Mouse (Mus musculus): Measurements from ENCODE around the gene Hist1h1d. TPM values are rescaled to one million over a fixed set of nuclear protein-coding genes. Genes with fewer than 3 reads are reported as not detected.
"Not testable (repeated sequence)": the region's sequence is repeated elsewhere in the genome, so short reads cannot be mapped to it uniquely, and the experiment has no call there.

The Hist1h1d gene
- polyA plus RNA-seq, 1 experiment from 2014 or later = 0.17 TPM

- H3K27me3 ChIP-seq (ENCODE audit: control insufficient read depth, insufficient read depth, low read length) = not testable (repeated sequence)
Observed at GRCm38 (mm10) chr13:23542999-23543607, 10.0 kb upstream of the Hist1h1d start, which contains the start of gene Hist1h2bh. Hist1h2bh (minus strand) TSS chr13:23543392.

DNA sequence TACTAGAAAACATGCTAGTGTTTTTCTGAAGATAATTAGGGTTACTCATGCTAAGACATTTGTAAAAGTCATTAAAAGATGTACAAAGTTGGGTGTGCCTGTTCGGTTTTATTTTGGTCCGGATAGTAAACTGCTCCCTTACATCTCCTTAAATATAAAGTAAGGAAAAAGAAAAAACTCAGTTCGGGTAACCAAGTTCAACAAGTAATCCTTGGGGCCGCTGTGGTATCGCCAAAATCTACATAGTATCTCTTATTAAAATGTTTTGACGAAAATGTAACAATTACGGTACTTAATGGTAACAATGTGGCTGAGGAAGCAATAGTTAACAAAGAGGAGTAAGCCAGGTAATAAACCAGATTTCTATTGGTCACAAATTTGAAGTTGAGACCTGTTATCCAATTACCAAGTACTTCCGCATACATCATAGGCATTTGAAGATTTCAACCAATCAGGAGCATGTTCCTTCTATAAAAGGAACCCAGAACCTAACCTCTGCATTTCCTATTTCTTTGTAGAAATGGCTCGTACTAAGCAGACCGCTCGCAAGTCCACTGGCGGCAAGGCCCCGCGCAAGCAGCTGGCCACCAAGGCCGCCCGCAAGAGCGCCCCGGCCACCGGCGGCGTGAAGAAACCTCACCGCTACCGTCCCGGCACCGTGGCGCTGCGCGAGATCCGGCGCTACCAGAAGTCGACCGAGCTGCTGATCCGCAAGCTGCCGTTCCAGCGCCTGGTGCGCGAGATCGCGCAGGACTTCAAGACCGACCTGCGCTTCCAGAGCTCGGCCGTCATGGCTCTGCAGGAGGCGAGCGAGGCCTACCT lies 8.9 kb upstream of the Hist1h1d start, which contains the start of gene Hist1h3f:
TSS of gene Hist1h3f (plus strand) at position 88 of the 822 bp plus-strand sequence.
- under 1% methylated on average over 22 of the region's 45 CpGs for WGBS
- peak; percentile 98 for DNase-seq (ENCODE audit: low spot score)
- peak within 1 kb of the TSS; percentile 63 for H3K9ac ChIP-seq

More at GRCm38 (mm10) chr13:23542999-23543607, 10.0 kb upstream of the Hist1h1d start, which contains the start of gene Hist1h2bh:
- DNase-seq (ENCODE audit: low spot score) = peak; percentile 79
- peak within 1 kb of the TSS; percentile 82 for H3K4me2 ChIP-seq (replicated peaks)
- WGBS = under 1% methylated on average over 24 of the region's 42 CpGs
- not testable (repeated sequence) for H3K36me3 ChIP-seq (replicated peaks; ENCODE audit: control insufficient read depth, insufficient read depth); H3K4me1 ChIP-seq (replicated peaks; ENCODE audit: control insufficient read depth, insufficient read depth, low read length); H3K9me3 ChIP-seq (ENCODE audit: control insufficient read depth, low read length)
- H3K4me3 ChIP-seq (replicated peaks; ENCODE audit: low read length) = peak within 1 kb of the TSS; percentile 44
- H3K9ac ChIP-seq = peak within 1 kb of the TSS; percentile 56
- peak; percentile 91 for ATAC-seq (ENCODE audit: low FRiP score)
- H3K27ac ChIP-seq = peak within 1 kb of the TSS; percentile 86; the same call in 1 of the 2 replicates

GRCm38 (mm10) chr13:23544787-23545120 lies 8.3 kb upstream of the Hist1h1d start:
- H3K27me3 ChIP-seq (ENCODE audit: control insufficient read depth, insufficient read depth, low read length); H3K9me3 ChIP-seq (ENCODE audit: control insufficient read depth, low read length); H3K4me1 ChIP-seq (replicated peaks; ENCODE audit: control insufficient read depth, insufficient read depth, low read length); DNase-seq (ENCODE audit: low spot score); H3K36me3 ChIP-seq (replicated peaks; ENCODE audit: control insufficient read depth, insufficient read depth); ATAC-seq (ENCODE audit: low FRiP score): not testable (repeated sequence)
- Histone ChIP-seq H3K9ac (peak overlapping the region; percentile 63), H3K4me2 (replicated peaks) (peak overlapping the region; percentile 82), H3K27ac (peak overlapping the region; percentile 86), H3K4me3 (replicated peaks; ENCODE audit: low read length) (peak overlapping the region; percentile 44)
- WGBS = under 1% methylated on average over 14 of the region's 14 CpGs

More for the DNA sequence above, 8.9 kb upstream of the Hist1h1d start, which contains the start of gene Hist1h3f:
- Histone ChIP-seq H3K36me3 (replicated peaks; ENCODE audit: control insufficient read depth, insufficient read depth) (no peaks in the 10 kb centered on the region), H3K27me3 (ENCODE audit: control insufficient read depth, insufficient read depth, low read length) (no peaks in the 10 kb centered on the region), H3K4me3 (replicated peaks; ENCODE audit: low read length) (peak within 1 kb of the TSS; percentile 44), H3K4me2 (replicated peaks) (peak within 1 kb of the TSS; percentile 82), H3K9me3 (ENCODE audit: control insufficient read depth, low read length) (no peaks in the 10 kb centered on the region), H3K4me1 (replicated peaks; ENCODE audit: control insufficient read depth, insufficient read depth, low read length) (0 out of 2 replicates have a peak, but pooled peaks cover 6% of the 10 kb centered on the region), H3K27ac (peak within 1 kb of the TSS; percentile 86)
- peak; percentile 95 for ATAC-seq (ENCODE audit: low FRiP score)

DNA sequence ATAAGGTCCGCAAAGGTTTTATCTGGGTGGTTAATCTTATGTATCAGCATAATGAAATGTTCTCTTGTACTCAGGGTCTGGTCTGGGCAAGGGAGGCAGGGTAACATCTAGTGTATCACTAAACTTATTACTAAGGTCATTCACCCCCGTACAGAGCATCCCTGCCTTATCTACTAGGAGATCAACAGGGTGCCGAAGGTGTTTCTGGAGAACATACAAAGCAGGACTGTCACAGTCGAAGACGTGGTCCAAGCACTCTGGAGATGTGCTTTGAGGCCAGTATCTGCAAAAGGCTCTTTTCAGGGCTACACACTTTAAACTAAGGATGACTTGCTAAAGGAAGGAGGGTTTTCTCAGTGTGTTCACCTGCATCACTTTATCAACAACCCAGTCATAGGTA lies 6.4 kb upstream of the Hist1h1d start:
- H3K27ac ChIP-seq = no peak overlapping the region
- peaks cover 13% of the 10 kb centered on the region for H3K4me1 ChIP-seq (replicated peaks; ENCODE audit: control insufficient read depth, insufficient read depth, low read length)
- H3K4me3 ChIP-seq (replicated peaks; ENCODE audit: low read length) = no peak overlapping the region
- H3K4me2 ChIP-seq (replicated peaks) = no peak overlapping the region
- no peaks in the 10 kb centered on the region for H3K27me3 ChIP-seq (ENCODE audit: control insufficient read depth, insufficient read depth, low read length)
- DNase-seq (ENCODE audit: low spot score) (no peak), ATAC-seq (ENCODE audit: low FRiP score) (no peak)
- H3K36me3 ChIP-seq (replicated peaks; ENCODE audit: control insufficient read depth, insufficient read depth) = no peaks in the 10 kb centered on the region
- WGBS = 83% methylated on average over 5 of the region's 5 CpGs
- no peak overlapping the region for H3K9ac ChIP-seq
- H3K9me3 ChIP-seq (ENCODE audit: control insufficient read depth, low read length) = no peaks in the 10 kb centered on the region

DNA sequence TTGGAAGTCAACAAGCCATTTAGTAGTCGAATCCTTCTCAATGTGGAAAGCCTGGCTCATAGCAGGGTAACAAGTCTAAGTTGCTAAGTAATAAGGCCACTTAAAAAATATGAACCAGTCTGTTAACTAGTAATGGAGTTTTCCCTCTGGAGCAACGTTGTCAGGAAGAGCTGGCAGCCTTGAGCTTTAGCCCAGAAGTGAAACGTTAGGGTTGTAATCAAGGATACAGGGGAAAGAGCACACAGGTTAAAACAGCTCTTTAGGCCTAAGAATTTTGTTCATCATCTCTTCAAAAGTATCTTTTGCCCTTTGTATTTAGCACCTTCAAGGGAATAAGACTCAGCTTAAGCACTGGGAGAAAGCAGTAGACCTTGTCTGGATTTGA lies 2.3 kb upstream of the Hist1h1d start:
- no peaks in the 10 kb centered on the region for H3K9me3 ChIP-seq (ENCODE audit: control insufficient read depth, low read length)
- no peaks in the 10 kb centered on the region for H3K36me3 ChIP-seq (replicated peaks; ENCODE audit: control insufficient read depth, insufficient read depth)
- 6% methylated on average over 3 of the region's 3 CpGs for WGBS
- no peaks in the 10 kb centered on the region for H3K27me3 ChIP-seq (ENCODE audit: control insufficient read depth, insufficient read depth, low read length)
- peak overlapping the region; percentile 65 for H3K4me2 ChIP-seq (replicated peaks)
- peak overlapping the region; percentile 40 for H3K4me3 ChIP-seq (replicated peaks; ENCODE audit: low read length)
- ATAC-seq (ENCODE audit: low FRiP score) = no peak
- peaks cover 22% of the 10 kb centered on the region for H3K4me1 ChIP-seq (replicated peaks; ENCODE audit: control insufficient read depth, insufficient read depth, low read length)
- H3K9ac ChIP-seq = peak overlapping the region; percentile 62
- peak overlapping the region; percentile 89 for H3K27ac ChIP-seq
- DNase-seq (ENCODE audit: low spot score) = no peak

GRCm38 (mm10) chr13:23551146-23551834 lies 1.8 kb upstream of the Hist1h1d start, which contains the start of gene Hist1h4f:
Hist1h4f (minus strand) TSS chr13:23551648.
- peak within 1 kb of the TSS; percentile 65 for H3K4me2 ChIP-seq (replicated peaks)
- H3K27ac ChIP-seq = peak within 1 kb of the TSS; percentile 89
- peak; percentile 96 for DNase-seq (ENCODE audit: low spot score)
- H3K36me3 ChIP-seq (replicated peaks; ENCODE audit: control insufficient read depth, insufficient read depth); H3K9me3 ChIP-seq (ENCODE audit: control insufficient read depth, low read length); H3K27me3 ChIP-seq (ENCODE audit: control insufficient read depth, insufficient read depth, low read length): not testable (repeated sequence)
- under 1% methylated on average over 43 of the region's 47 CpGs for WGBS
- H3K4me3 ChIP-seq (replicated peaks; ENCODE audit: low read length) = peak within 1 kb of the TSS; percentile 40
- peak within 1 kb of the TSS; percentile 62 for H3K9ac ChIP-seq
- peaks cover 22% of the 10 kb centered on the region for H3K4me1 ChIP-seq (replicated peaks; ENCODE audit: control insufficient read depth, insufficient read depth, low read length)
- ATAC-seq (ENCODE audit: low FRiP score) = peak; percentile 91

DNA sequence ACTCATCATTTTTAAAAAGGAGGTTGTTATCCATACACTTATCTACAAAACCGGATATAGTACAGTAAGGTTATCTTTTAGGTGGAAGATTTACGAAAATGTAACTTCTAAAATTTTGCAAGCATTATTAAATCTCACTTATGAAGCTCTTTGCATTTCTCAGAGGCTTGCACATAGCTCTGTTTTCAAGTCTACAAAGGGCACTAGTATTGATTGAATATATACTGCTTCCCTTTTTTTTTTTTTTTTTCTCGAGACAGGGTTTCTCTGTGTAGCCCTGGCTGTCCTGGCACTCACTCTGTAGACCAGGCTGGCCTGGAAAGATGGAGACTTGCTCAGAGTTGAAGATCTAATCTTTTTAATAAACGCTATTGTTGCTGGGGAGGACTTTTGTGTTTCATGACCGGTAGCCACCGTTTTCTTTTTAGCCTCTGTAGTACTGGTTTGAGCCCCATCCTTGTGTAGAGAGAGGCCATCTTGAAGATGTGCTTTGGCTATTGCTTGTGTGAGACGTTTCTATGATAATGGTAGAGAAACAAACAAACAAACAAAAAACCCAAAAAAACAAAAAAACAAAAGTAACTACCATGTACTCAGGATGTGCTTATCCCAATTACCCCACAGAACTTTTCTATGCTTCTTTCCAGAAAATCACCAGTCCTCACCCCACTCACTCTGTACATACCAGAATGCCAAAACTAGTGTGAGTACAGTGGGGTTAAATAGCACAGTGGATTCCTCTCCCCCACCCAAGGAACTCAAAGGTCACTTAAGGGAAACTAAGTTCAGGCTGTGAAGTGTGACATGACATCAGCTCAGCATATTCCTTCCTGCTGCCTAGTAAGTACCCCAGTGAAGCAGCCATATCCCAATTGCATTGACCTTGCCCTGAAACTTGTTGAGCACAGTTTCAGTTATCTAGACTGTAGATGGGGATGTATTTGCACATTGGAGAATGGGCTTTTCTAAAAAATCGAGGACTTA lies 839 bp upstream of the Hist1h1d start:
- Histone ChIP-seq H3K4me2 (replicated peaks) (peak overlapping the region; percentile 65), H3K36me3 (replicated peaks; ENCODE audit: control insufficient read depth, insufficient read depth) (no peaks in the 10 kb centered on the region), H3K9ac (peak overlapping the region; percentile 62), H3K4me1 (replicated peaks; ENCODE audit: control insufficient read depth, insufficient read depth, low read length) (peaks cover 25% of the 10 kb centered on the region), H3K9me3 (ENCODE audit: control insufficient read depth, low read length) (no peaks in the 10 kb centered on the region), H3K27me3 (ENCODE audit: control insufficient read depth, insufficient read depth, low read length) (no peaks in the 10 kb centered on the region), H3K4me3 (replicated peaks; ENCODE audit: low read length) (peak overlapping the region; percentile 40), H3K27ac (peak overlapping the region; percentile 89)
- ATAC-seq (ENCODE audit: low FRiP score) (no peak), DNase-seq (ENCODE audit: low spot score) (no peak)
- 50% methylated on average over 8 of the region's 8 CpGs for WGBS

- peak overlapping the region; percentile 46 for H3K4me3 ChIP-seq (replicated peaks; ENCODE audit: low read length)
- peak overlapping the region; percentile 83 for H3K4me2 ChIP-seq (replicated peaks)
- DNase-seq (ENCODE audit: low spot score) (no peak), ATAC-seq (ENCODE audit: low FRiP score) (no peak)
- no peaks in the 10 kb centered on the region for H3K9me3 ChIP-seq (ENCODE audit: control insufficient read depth, low read length)
- peak overlapping the region; percentile 88 for H3K27ac ChIP-seq
- H3K4me1 ChIP-seq (replicated peaks; ENCODE audit: control insufficient read depth, insufficient read depth, low read length) = peaks cover 25% of the 10 kb centered on the region
- H3K36me3 ChIP-seq (replicated peaks; ENCODE audit: control insufficient read depth, insufficient read depth) = no peaks in the 10 kb centered on the region
- peak overlapping the region; percentile 68 for H3K9ac ChIP-seq
- WGBS = 25% methylated on average over 9 of the region's 9 CpGs
- H3K27me3 ChIP-seq (ENCODE audit: control insufficient read depth, insufficient read depth, low read length) = no peaks in the 10 kb centered on the region
Observed at GRCm38 (mm10) chr13:23554393-23554792, 1.3 kb downstream of the Hist1h1d start.

Data from hindbrain, embryonic 14.5 days (tissue).